Mouse (Mus musculus) lung, adult 2 months (tissue): ENCODE results near the gene Bcl11a.
"Not testable (repeated sequence)": the region's sequence is repeated elsewhere in the genome, so short reads cannot be mapped to it uniquely, and the experiment has no call there.

Experiments used
- CTCF ChIP-seq: fragments of 200-500 bp; IDR thresholded peaks from 2 replicates; pipeline ENCODE4 v1.5.1; 2011; ENCODE audit warnings: mild to moderate bottlenecking, low read length, control low read depth; ENCODE audit not compliant: insufficient read depth
- POLR2A ChIP-seq: fragments of 200-500 bp; IDR thresholded peaks from 2 replicates; pipeline ENCODE4 v1.6.1; 2011; ENCODE audit warnings: low read depth, mild to moderate bottlenecking, control low read depth, low read length, borderline replicate concordance; ENCODE audit errors: extremely low read depth

- TF ChIP-seq CTCF, POLR2A: not testable (repeated sequence)
Observed at GRCm38 (mm10) chr11:24128880-24129279, 51.0 kb downstream of the Bcl11a start.
